Mouse (Mus musculus): Measurements from ENCODE around the gene Foxn3.

DNA sequence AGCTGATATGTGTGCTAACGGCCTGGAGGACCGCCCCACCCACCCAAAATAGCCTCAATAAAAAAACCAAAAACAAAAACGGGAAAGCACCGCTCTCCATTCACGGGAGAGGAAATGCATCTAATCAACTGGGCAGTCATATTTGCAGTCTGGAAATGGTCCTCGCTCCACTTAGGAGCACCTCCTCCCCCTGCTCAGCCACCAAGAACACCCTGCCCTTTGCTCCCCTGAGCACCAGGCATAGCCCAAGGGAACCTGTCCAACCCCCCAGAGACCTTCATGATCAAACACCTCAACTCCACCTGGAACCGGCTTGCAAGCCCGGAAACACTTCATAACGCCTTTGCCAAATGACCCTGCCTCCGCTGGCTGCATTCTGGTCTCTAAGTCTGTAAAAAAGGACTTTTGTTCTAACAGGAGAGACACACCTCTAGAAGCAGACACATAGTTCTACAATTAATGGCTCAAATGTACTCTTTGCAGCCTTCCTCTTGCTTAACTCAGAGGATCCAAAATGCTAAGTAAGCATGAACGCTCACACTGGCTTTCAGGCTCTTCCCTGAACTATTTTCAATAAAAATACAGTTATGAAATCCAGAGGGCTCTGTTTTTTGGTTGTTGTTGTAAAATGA lies 2.6 kb downstream of the Foxn3 start:
- TF ChIP-seq POLR2A (IDR thresholded peaks at IDR 0.05; ENCODE audit: control insufficient read depth, extremely low read depth, insufficient read depth, low read length, poor library complexity): no peak
- no peak for TF ChIP-seq CTCF (IDR thresholded peaks at IDR 0.05; ENCODE audit: borderline replicate concordance, control insufficient read depth, extremely low read depth, insufficient read depth, low read length, poor library complexity)

Data from thymus, adult 2 months (tissue).